Mouse (Mus musculus) olfactory bulb, adult 2 months (tissue): ENCODE data around the gene Mrpl12. TPM values are rescaled to one million over a fixed set of nuclear protein-coding genes. Genes with fewer than 3 reads are reported as not detected.
A peak's percentile ranks its signal among the peaks of the same experiment; 100 is the strongest.

Source experiments
- H3K27ac ChIP-seq: fragments of 200-500 bp; 2 replicates; pipeline ENCODE4 v1.5.1; 2012; ENCODE audit warnings: low read depth, low read length; ENCODE audit not compliant: insufficient read depth
- H3K4me1 ChIP-seq: fragments of 200-500 bp; 2 replicates; pipeline ENCODE4 v1.6.1; 2012; ENCODE audit warnings: low read length; ENCODE audit not compliant: control insufficient read depth, insufficient read depth
- H3K4me3 ChIP-seq: fragments of 200-500 bp; 2 replicates; pipeline ENCODE4 v1.5.1; 2012; ENCODE audit warnings: mild to moderate bottlenecking, low read depth, low read length, moderate library complexity; ENCODE audit not compliant: insufficient read depth
- CTCF ChIP-seq: fragments of 200-500 bp; IDR thresholded peaks from 2 replicates; pipeline ENCODE4 v1.5.1; 2012; ENCODE audit warnings: low read depth, mild to moderate bottlenecking, low read length, moderate library complexity; ENCODE audit not compliant: insufficient read depth
- POLR2A ChIP-seq: fragments of 200-500 bp; IDR thresholded peaks from 2 replicates; pipeline ENCODE4 v1.6.1; 2012; ENCODE audit warnings: mild to moderate bottlenecking, low read depth, low read length, moderate library complexity; ENCODE audit not compliant: insufficient read depth
- WGBS: fragments of 180-500 bp; shearing (Covaris S2); methylation state at CpG from one replicate; pipeline ENCODE4 v1.1.7; 2018; 5-methylcytosine and 5-hydroxymethylcytosine counted together
- polyA plus RNA-seq: library from polyadenylated mRNA; stranded (reverse); fragments of >200 nt; gene quantifications from 2 replicates; pipeline ENCODE4 v1.2.4, GENCODE M21; 2012; ENCODE audit warnings: low replicate concordance; ENCODE audit not compliant: missing spikeins, insufficient read depth, insufficient read length

Gene Mrpl12
- polyA plus RNA-seq, 1 experiment, result not detected

GRCm38 (mm10) chr11:120500357-120500756, 15.9 kb downstream of the Mrpl12 start:
- 27% methylated on average over 3 of the region's 3 CpGs for WGBS
- TF ChIP-seq CTCF, result no peak
- no peak for TF ChIP-seq POLR2A
- H3K4me1 ChIP-seq, result no peaks in the 10 kb centered on the region
- no peak overlapping the region for H3K27ac ChIP-seq
- H3K4me3 ChIP-seq, result no peak overlapping the region

GRCm38 (mm10) chr11:120501018-120501417, 16.6 kb downstream of the Mrpl12 start:
- no peaks in the 10 kb centered on the region for H3K4me1 ChIP-seq
- H3K27ac ChIP-seq, result no peak overlapping the region
- TF ChIP-seq POLR2A (no peak), CTCF (no peak)
- WGBS, result 56% methylated on average over 6 of the region's 6 CpGs
- H3K4me3 ChIP-seq, result no peak overlapping the region

GRCm38 (mm10) chr11:120501701-120502100, 17.3 kb downstream of the Mrpl12 start:
- Histone ChIP-seq H3K4me3 (no peak overlapping the region), H3K4me1 (no peaks in the 10 kb centered on the region), H3K27ac (no peak overlapping the region)
- WGBS, result 88% methylated on average over 4 of the region's 4 CpGs
- TF ChIP-seq CTCF (no peak), POLR2A (no peak)

GRCm38 (mm10) chr11:120505661-120506060, 21.2 kb downstream of the Mrpl12 start:
- H3K4me3 ChIP-seq, result no peak overlapping the region
- peaks cover 3% of the 10 kb centered on the region for H3K4me1 ChIP-seq
- 98% methylated on average over 3 of the region's 3 CpGs for WGBS
- H3K27ac ChIP-seq, result no peak overlapping the region
- TF ChIP-seq CTCF (no peak), POLR2A (no peak)

- Histone ChIP-seq H3K4me3 (no peak overlapping the region), H3K4me1 (peaks cover 5% of the 10 kb centered on the region), H3K27ac (no peak overlapping the region)
- TF ChIP-seq CTCF, result no peak
- 69% methylated on average over 4 of the region's 4 CpGs for WGBS
Measured at GRCm38 (mm10) chr11:120506899-120507298, 22.5 kb downstream of the Mrpl12 start.

GRCm38 (mm10) chr11:120507611-120508289, 23.3 kb downstream of the Mrpl12 start:
- TF ChIP-seq POLR2A, result no peak
- no peak for TF ChIP-seq CTCF
- Histone ChIP-seq H3K27ac (no peak overlapping the region), H3K4me3 (no peak overlapping the region), H3K4me1 (peaks cover 5% of the 10 kb centered on the region)
- 88% methylated on average over 13 of the region's 13 CpGs for WGBS

GRCm38 (mm10) chr11:120508290-120508870, 24.0 kb downstream of the Mrpl12 start:
- no peak overlapping the region for H3K4me3 ChIP-seq
- H3K27ac ChIP-seq, result no peak overlapping the region
- H3K4me1 ChIP-seq, result peaks cover 5% of the 10 kb centered on the region
- no peak for TF ChIP-seq POLR2A
- no peak for TF ChIP-seq CTCF
- 77% methylated on average over 9 of the region's 9 CpGs for WGBS

GRCm38 (mm10) chr11:120509940-120510339, 25.5 kb downstream of the Mrpl12 start:
- TF ChIP-seq CTCF, result no peak
- no peak for TF ChIP-seq POLR2A
- Histone ChIP-seq H3K4me1 (peaks cover 5% of the 10 kb centered on the region), H3K4me3 (no peak overlapping the region), H3K27ac (no peak overlapping the region)
- 60% methylated on average over 4 of the region's 4 CpGs for WGBS

GRCm38 (mm10) chr11:120510375-120511030, 26.1 kb downstream of the Mrpl12 start:
- Histone ChIP-seq H3K4me3 (peak overlapping the region; percentile 11; the same call in 1 of the 2 replicates), H3K4me1 (peaks cover 5% of the 10 kb centered on the region), H3K27ac (no peak overlapping the region)
- 8% methylated on average over 16 of the region's 16 CpGs for WGBS
- no peak for TF ChIP-seq POLR2A
- no peak for TF ChIP-seq CTCF
